Mouse (Mus musculus) gastrocnemius, postnatal 36 days (tissue): ENCODE data around the gene Gm10837. TPM values are rescaled to one million over a fixed set of nuclear protein-coding genes. Genes with fewer than 3 reads are reported as not detected.
"Not testable (repeated sequence)": the region's sequence is repeated elsewhere in the genome, so short reads cannot be mapped to it uniquely, and the experiment has no call there.

Source experiments
- DNase-seq, 2 experiments: peaks; one replicate each; pipeline ENCODE4 v3.0.0; 2022
- intact Hi-C: fragments of 180-260 bp; cut with DNase I; formaldehyde crosslinking; loops from one replicate; pipeline ENCODE4 v1.15.1; 2025
- long read RNA-seq, 2 experiments: library from polyadenylated mRNA; stranded (forward); transcript quantifications; one replicate each; pipeline ENCODE4 v2.0.0; 2021
- total RNA-seq, 2 experiments: library from RNA; stranded (reverse); gene quantifications; 2 replicates each; pipeline ENCODE4 v1.2.3; 2021

Gene Gm10837
- not detected for total RNA-seq
- long read RNA-seq, experiment 1: 0 reads
- long read RNA-seq, experiment 2: 0 reads

- no peak for DNase-seq
- intact Hi-C loops: loop anchor here (10.0 kb wide), 1 partner anchor 384 kb away; no protein-coding TSS in a partner anchor
These were observed at the start of gene Gm10837 for GRCm38 (mm10) chr14:122490441-122491328. Gene Gm10837, plus strand, starts transcription at chr14:122490586.

GRCm38 (mm10) chr14:122449601-122450495 is 40.5 kb upstream of the Gm10837 start:
- intact Hi-C loops: no loop called here
- DNase-seq: no peak

GRCm38 (mm10) chr14:122450496-122451382 is 39.6 kb upstream of the Gm10837 start, which contains the start of gene Gm5089:
Gene Gm5089, minus strand, starts transcription at chr14:122451115.
- intact Hi-C loops: no loop called here
- no peak for DNase-seq

- intact Hi-C loops: no loop called here
- DNase-seq: no peak
These were observed 38.7 kb upstream of the Gm10837 start for GRCm38 (mm10) chr14:122451551-122452145.

GRCm38 (mm10) chr14:122452701-122453387 is 37.5 kb upstream of the Gm10837 start:
- no peak for DNase-seq
- intact Hi-C loops: no loop called here

GRCm38 (mm10) chr14:122453388-122453995 is 36.9 kb upstream of the Gm10837 start:
- intact Hi-C loops: no loop called here
- DNase-seq: no peak

GRCm38 (mm10) chr14:122453996-122454738 is 36.2 kb upstream of the Gm10837 start:
- intact Hi-C loops: no loop called here
- DNase-seq: no peak

GRCm38 (mm10) chr14:122454901-122455561 is 35.4 kb upstream of the Gm10837 start:
- intact Hi-C loops: no loop called here
- DNase-seq: no peak

GRCm38 (mm10) chr14:122455562-122455958 is 34.8 kb upstream of the Gm10837 start:
- intact Hi-C loops: no loop called here
- no peak for DNase-seq

GRCm38 (mm10) chr14:122459332-122459731 is 31.1 kb upstream of the Gm10837 start:
- intact Hi-C loops, DNase-seq: not testable (repeated sequence)

GRCm38 (mm10) chr14:122459776-122460175 is 30.6 kb upstream of the Gm10837 start:
- DNase-seq: no peak
- intact Hi-C loops: no loop called here

GRCm38 (mm10) chr14:122460226-122460625 is 30.2 kb upstream of the Gm10837 start:
- intact Hi-C loops: no loop called here
- no peak for DNase-seq

GRCm38 (mm10) chr14:122461500-122461899 is 28.9 kb upstream of the Gm10837 start:
- intact Hi-C loops: no loop called here
- DNase-seq: no peak

- intact Hi-C loops: no loop called here
- DNase-seq: no peak
These were observed 28.4 kb upstream of the Gm10837 start for GRCm38 (mm10) chr14:122461966-122462365.

- intact Hi-C loops: no loop called here
- no peak for DNase-seq
These were observed 27.7 kb upstream of the Gm10837 start for GRCm38 (mm10) chr14:122462689-122463079.

- intact Hi-C loops: no loop called here
- no peak for DNase-seq
These were observed 27.2 kb upstream of the Gm10837 start for GRCm38 (mm10) chr14:122463080-122463691.
